Mouse (Mus musculus): Measurements from ENCODE around the gene Slc12a5. TPM values are rescaled to one million over a fixed set of nuclear protein-coding genes. Genes with fewer than 3 reads are reported as not detected.

The Slc12a5 gene
- polyA plus RNA-seq, 1 experiment from 2014 or later = 0.94 TPM

- peaks cover 90% of the 10 kb centered on the region for H3K36me3 ChIP-seq (ENCODE audit: insufficient read depth, low read length)
- 100% methylated on average over 1 of the region's 1 CpGs for WGBS
- H3K27me3 ChIP-seq (ENCODE audit: insufficient read depth, low read length) = no peaks in the 10 kb centered on the region
- no peak overlapping the region for H3K27ac ChIP-seq (ENCODE audit: low read length)
- no peaks in the 10 kb centered on the region for H3K9me3 ChIP-seq (ENCODE audit: low read length)
- H3K4me1 ChIP-seq (ENCODE audit: insufficient read depth, low read length) = no peaks in the 10 kb centered on the region
- no peak overlapping the region for H3K9ac ChIP-seq (replicated peaks; ENCODE audit: low read length)
- no peak overlapping the region for H3K4me2 ChIP-seq (replicated peaks; ENCODE audit: low read depth, low read length)
- no peak overlapping the region for H3K4me3 ChIP-seq (ENCODE audit: low read length)
- ATAC-seq (ENCODE audit: low FRiP score, low TSS enrichment) = no peak
These were observed 47.4 kb downstream of the Slc12a5 start for GRCm38 (mm10) chr2:165007986-165008385.

- Histone ChIP-seq H3K4me1 (ENCODE audit: insufficient read depth, low read length) (no peaks in the 10 kb centered on the region), H3K9ac (replicated peaks; ENCODE audit: low read length) (no peak overlapping the region), H3K9me3 (ENCODE audit: low read length) (no peaks in the 10 kb centered on the region), H3K27ac (ENCODE audit: low read length) (no peak overlapping the region), H3K4me3 (ENCODE audit: low read length) (no peak overlapping the region), H3K36me3 (ENCODE audit: insufficient read depth, low read length) (peaks cover 79% of the 10 kb centered on the region), H3K4me2 (replicated peaks; ENCODE audit: low read depth, low read length) (no peak overlapping the region), H3K27me3 (ENCODE audit: insufficient read depth, low read length) (no peaks in the 10 kb centered on the region)
- WGBS = 96% methylated on average over 14 of the region's 14 CpGs
- no peak for ATAC-seq (ENCODE audit: low FRiP score, low TSS enrichment)
These were observed 48.6 kb downstream of the Slc12a5 start for GRCm38 (mm10) chr2:165009161-165009560.

DNA sequence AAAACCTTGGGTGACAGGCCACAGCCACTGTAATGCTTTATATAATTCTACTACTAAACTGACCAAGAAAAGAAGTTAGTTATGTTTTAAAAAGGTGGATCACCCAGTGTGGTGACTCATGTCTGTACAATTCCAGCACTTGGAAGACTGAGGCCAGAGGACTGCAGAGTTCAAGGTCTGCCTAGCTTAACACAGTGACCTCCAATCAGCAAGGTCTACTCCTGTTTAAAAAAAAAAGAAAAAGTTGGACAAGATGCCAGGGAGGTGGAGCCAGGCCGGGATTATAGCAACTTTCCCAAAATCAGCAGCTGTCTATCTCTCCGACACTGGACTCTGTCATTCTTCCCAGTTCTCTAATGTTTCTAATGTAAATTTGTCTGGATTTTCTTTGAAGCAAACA lies 49.0 kb downstream of the Slc12a5 start:
- Histone ChIP-seq H3K36me3 (ENCODE audit: insufficient read depth, low read length) (peaks cover 75% of the 10 kb centered on the region), H3K27ac (ENCODE audit: low read length) (no peak overlapping the region), H3K4me2 (replicated peaks; ENCODE audit: low read depth, low read length) (no peak overlapping the region), H3K4me1 (ENCODE audit: insufficient read depth, low read length) (no peaks in the 10 kb centered on the region), H3K27me3 (ENCODE audit: insufficient read depth, low read length) (no peaks in the 10 kb centered on the region), H3K9me3 (ENCODE audit: low read length) (no peaks in the 10 kb centered on the region), H3K4me3 (ENCODE audit: low read length) (no peak overlapping the region), H3K9ac (replicated peaks; ENCODE audit: low read length) (no peak overlapping the region)
- 86% methylated on average over 2 of the region's 2 CpGs for WGBS
- ATAC-seq (ENCODE audit: low FRiP score, low TSS enrichment) = no peak

DNA sequence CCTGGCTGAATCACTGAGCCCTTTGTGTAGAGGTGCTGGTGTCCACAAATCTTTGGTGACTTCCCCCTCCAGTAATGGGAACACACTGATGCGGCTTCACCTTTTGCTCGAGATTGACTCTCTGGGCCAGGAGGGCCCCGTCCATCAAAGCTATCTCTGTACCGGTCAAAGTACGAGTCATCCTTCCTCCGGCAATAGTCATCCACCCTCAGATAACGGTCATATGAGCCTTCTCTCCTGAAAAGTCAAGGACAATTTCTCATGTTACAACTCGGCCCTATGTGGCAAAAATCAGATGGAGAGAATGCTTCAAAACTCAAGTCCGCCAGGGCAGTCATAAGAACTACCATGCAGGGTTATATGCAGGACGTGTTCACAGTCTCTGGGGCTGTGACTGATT lies 49.7 kb downstream of the Slc12a5 start:
- WGBS = 72% methylated on average over 10 of the region's 10 CpGs

GRCm38 (mm10) chr2:165014935-165015334 lies 54.3 kb downstream of the Slc12a5 start:
- Histone ChIP-seq H3K36me3 (ENCODE audit: insufficient read depth, low read length) (peaks cover 29% of the 10 kb centered on the region), H3K4me2 (replicated peaks; ENCODE audit: low read depth, low read length) (no peak overlapping the region), H3K9ac (replicated peaks; ENCODE audit: low read length) (no peak overlapping the region), H3K27me3 (ENCODE audit: insufficient read depth, low read length) (no peaks in the 10 kb centered on the region), H3K4me3 (ENCODE audit: low read length) (no peak overlapping the region), H3K27ac (ENCODE audit: low read length) (no peak overlapping the region), H3K4me1 (ENCODE audit: insufficient read depth, low read length) (no peaks in the 10 kb centered on the region), H3K9me3 (ENCODE audit: low read length) (no peaks in the 10 kb centered on the region)
- no peak for ATAC-seq (ENCODE audit: low FRiP score, low TSS enrichment)
- WGBS = 98% methylated on average over 5 of the region's 5 CpGs

More for the DNA sequence above, 49.7 kb downstream of the Slc12a5 start:
- Histone ChIP-seq H3K36me3 (ENCODE audit: insufficient read depth, low read length) (peaks cover 67% of the 10 kb centered on the region), H3K9me3 (ENCODE audit: low read length) (no peaks in the 10 kb centered on the region), H3K4me1 (ENCODE audit: insufficient read depth, low read length) (no peaks in the 10 kb centered on the region), H3K9ac (replicated peaks; ENCODE audit: low read length) (no peak overlapping the region), H3K4me3 (ENCODE audit: low read length) (no peak overlapping the region), H3K4me2 (replicated peaks; ENCODE audit: low read depth, low read length) (no peak overlapping the region), H3K27me3 (ENCODE audit: insufficient read depth, low read length) (no peaks in the 10 kb centered on the region), H3K27ac (ENCODE audit: low read length) (no peak overlapping the region)
- ATAC-seq (ENCODE audit: low FRiP score, low TSS enrichment) = no peak

DNA sequence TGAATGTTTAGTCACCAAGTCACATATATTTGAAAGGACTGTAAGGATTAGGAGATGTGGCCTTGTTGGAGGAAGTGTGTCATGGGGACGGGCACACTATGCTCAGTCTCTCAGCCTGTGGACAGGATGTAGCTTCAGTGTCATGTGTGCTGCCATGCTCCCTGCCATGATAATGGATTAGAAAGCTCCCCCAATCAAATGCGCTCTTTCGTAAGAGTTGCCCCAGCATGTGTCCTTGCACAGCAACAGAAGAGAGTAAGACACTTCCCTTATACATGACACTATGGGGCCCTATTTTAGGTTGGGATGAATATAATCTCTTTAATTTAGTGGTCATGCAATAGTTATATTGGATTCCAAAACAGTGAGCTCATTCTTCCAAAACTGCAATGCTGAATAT lies 59.9 kb downstream of the Slc12a5 start:
- Histone ChIP-seq H3K27ac (ENCODE audit: low read length) (no peak overlapping the region), H3K36me3 (ENCODE audit: insufficient read depth, low read length) (0 out of 2 replicates have a peak, but pooled peaks cover 11% of the 10 kb centered on the region), H3K9ac (replicated peaks; ENCODE audit: low read length) (no peak overlapping the region), H3K9me3 (ENCODE audit: low read length) (no peaks in the 10 kb centered on the region), H3K4me2 (replicated peaks; ENCODE audit: low read depth, low read length) (no peak overlapping the region), H3K4me1 (ENCODE audit: insufficient read depth, low read length) (no peaks in the 10 kb centered on the region), H3K4me3 (ENCODE audit: low read length) (no peak overlapping the region), H3K27me3 (ENCODE audit: insufficient read depth, low read length) (no peaks in the 10 kb centered on the region)
- WGBS = 90% methylated on average over 3 of the region's 3 CpGs
- no peak for ATAC-seq (ENCODE audit: low FRiP score, low TSS enrichment)

- Histone ChIP-seq H3K36me3 (ENCODE audit: insufficient read depth, low read length) (0 out of 2 replicates have a peak, but pooled peaks cover 5% of the 10 kb centered on the region), H3K27ac (ENCODE audit: low read length) (no peak overlapping the region), H3K27me3 (ENCODE audit: insufficient read depth, low read length) (no peaks in the 10 kb centered on the region), H3K4me2 (replicated peaks; ENCODE audit: low read depth, low read length) (no peak overlapping the region), H3K9me3 (ENCODE audit: low read length) (no peaks in the 10 kb centered on the region), H3K4me3 (ENCODE audit: low read length) (no peak overlapping the region), H3K4me1 (ENCODE audit: insufficient read depth, low read length) (peaks cover 1% of the 10 kb centered on the region; the same call in 1 of the 2 replicates), H3K9ac (replicated peaks; ENCODE audit: low read length) (no peak overlapping the region)
- no peak for ATAC-seq (ENCODE audit: low FRiP score, low TSS enrichment)
- 63% methylated on average over 1 of the region's 1 CpGs for WGBS
These were observed 66.6 kb downstream of the Slc12a5 start for GRCm38 (mm10) chr2:165027163-165027562.

- peaks cover 22% of the 10 kb centered on the region for H3K4me1 ChIP-seq (ENCODE audit: insufficient read depth, low read length)
- no peak overlapping the region for H3K4me3 ChIP-seq (ENCODE audit: low read length)
- WGBS = 41% methylated on average over 3 of the region's 3 CpGs
- H3K9ac ChIP-seq (replicated peaks; ENCODE audit: low read length) = 0 out of 2 replicates have a peak overlapping the region, but pooled peaks have one; percentile 16
- ATAC-seq (ENCODE audit: low FRiP score, low TSS enrichment) = no peak
- no peak overlapping the region for H3K27ac ChIP-seq (ENCODE audit: low read length)
- no peaks in the 10 kb centered on the region for H3K36me3 ChIP-seq (ENCODE audit: insufficient read depth, low read length)
- no peaks in the 10 kb centered on the region for H3K9me3 ChIP-seq (ENCODE audit: low read length)
- H3K27me3 ChIP-seq (ENCODE audit: insufficient read depth, low read length) = no peaks in the 10 kb centered on the region
- H3K4me2 ChIP-seq (replicated peaks; ENCODE audit: low read depth, low read length) = 0 out of 2 replicates have a peak overlapping the region, but pooled peaks have one; percentile 12
These were observed 71.9 kb downstream of the Slc12a5 start for GRCm38 (mm10) chr2:165032533-165032932.

DNA sequence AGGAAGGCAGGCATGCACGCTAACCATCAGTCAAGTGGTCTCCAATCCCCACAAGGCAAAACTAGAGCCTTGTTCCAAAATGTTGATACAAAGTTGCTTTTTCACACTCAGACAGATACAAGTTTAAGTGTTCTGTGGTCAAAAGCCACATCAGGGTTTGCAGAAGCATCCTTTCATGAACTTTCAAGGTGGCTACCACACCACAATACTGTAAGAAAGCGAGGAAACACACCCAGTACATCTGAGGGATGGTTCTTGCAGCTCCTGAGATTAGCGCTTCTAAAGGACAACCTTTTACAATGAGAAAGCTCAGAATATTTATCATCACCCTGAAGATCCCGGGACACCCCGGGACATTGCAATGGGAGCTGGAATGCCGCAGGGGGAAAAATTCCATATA lies 72.7 kb downstream of the Slc12a5 start:
- ATAC-seq (ENCODE audit: low FRiP score, low TSS enrichment) = no peak
- H3K9me3 ChIP-seq (ENCODE audit: low read length) = no peaks in the 10 kb centered on the region
- peak overlapping the region; percentile 58 for H3K4me2 ChIP-seq (replicated peaks; ENCODE audit: low read depth, low read length)
- peaks cover 22% of the 10 kb centered on the region for H3K4me1 ChIP-seq (ENCODE audit: insufficient read depth, low read length)
- H3K4me3 ChIP-seq (ENCODE audit: low read length) = peak overlapping the region; percentile 87
- WGBS = 34% methylated on average over 6 of the region's 6 CpGs
- H3K9ac ChIP-seq (replicated peaks; ENCODE audit: low read length) = peak overlapping the region; percentile 91
- no peak overlapping the region for H3K27ac ChIP-seq (ENCODE audit: low read length)
- H3K27me3 ChIP-seq (ENCODE audit: insufficient read depth, low read length) = no peaks in the 10 kb centered on the region
- H3K36me3 ChIP-seq (ENCODE audit: insufficient read depth, low read length) = no peaks in the 10 kb centered on the region

DNA sequence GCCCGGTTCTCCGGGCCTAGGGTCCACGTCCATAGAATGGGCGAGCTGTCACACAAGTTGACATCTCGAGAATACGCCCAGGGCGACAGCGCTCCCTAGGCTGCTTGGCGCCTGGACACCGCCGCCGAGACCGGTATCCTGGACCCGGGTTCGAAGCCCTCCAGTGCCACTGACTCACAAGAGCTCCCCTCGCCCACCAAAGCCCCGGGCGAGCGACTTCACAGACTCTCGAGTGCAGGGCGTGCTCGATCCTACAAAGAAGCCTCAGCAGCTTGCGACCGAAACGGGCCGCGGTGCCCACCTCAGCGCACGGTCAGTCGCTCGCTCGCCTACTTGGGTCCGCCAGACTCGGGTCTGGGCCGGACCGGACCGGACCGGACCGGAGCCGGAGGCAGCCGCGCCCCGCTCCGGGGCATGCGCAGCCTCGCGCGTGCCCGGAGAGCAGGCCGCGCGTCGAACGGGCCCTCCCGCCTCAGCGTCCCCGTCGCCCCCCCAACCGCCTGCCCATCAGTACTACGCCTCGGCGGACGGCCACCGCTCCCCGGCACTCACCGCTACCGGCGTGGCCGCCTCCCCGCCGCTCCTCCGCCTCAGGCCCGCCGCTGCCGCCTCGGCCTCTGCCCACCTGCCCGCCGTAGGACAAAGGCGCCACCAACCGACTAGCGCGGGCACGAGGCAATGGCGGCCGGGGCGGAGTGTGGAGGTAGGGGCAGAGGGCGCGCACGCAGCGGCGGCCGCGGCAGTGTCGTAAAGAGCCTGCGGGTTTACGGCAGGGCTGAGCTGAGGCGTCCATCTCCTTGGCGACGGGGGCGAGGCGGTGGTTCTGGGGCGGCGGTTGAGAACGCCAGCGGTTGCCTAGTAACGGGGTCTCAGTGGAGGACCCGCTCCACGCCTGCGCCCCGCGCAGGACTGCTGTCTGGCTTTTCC lies 73.8 kb downstream of the Slc12a5 start, which contains the start of gene Ncoa5:
Gene Ncoa5, minus strand, starts transcription at position 737 of the 927 bp plus-strand sequence.
- peak within 1 kb of the TSS; percentile 91 for H3K9ac ChIP-seq (replicated peaks; ENCODE audit: low read length)
- peak within 1 kb of the TSS; percentile 87 for H3K4me3 ChIP-seq (ENCODE audit: low read length)
- ATAC-seq (ENCODE audit: low FRiP score, low TSS enrichment) = peak; percentile 98
- no peaks in the 10 kb centered on the region for H3K27me3 ChIP-seq (ENCODE audit: insufficient read depth, low read length)
- H3K4me1 ChIP-seq (ENCODE audit: insufficient read depth, low read length) = peaks cover 22% of the 10 kb centered on the region
- no peaks in the 10 kb centered on the region for H3K9me3 ChIP-seq (ENCODE audit: low read length)
- H3K36me3 ChIP-seq (ENCODE audit: insufficient read depth, low read length) = no peaks in the 10 kb centered on the region
- H3K4me2 ChIP-seq (replicated peaks; ENCODE audit: low read depth, low read length) = peak within 1 kb of the TSS; percentile 58
- WGBS = under 1% methylated on average over 96 of the region's 111 CpGs
- peak within 1 kb of the TSS; percentile 63; the same call in 1 of the 2 replicates for H3K27ac ChIP-seq (ENCODE audit: low read length)
